Mouse (Mus musculus): ENCODE results near the gene Ttc22. TPM values are rescaled to one million over a fixed set of nuclear protein-coding genes. Genes with fewer than 3 reads are reported as not detected.
A peak's percentile ranks its signal among the peaks of the same experiment; 100 is the strongest.

Gene Ttc22
- polyA plus RNA-seq, 1 experiment from 2014 or later = 0.61 TPM

DNA sequence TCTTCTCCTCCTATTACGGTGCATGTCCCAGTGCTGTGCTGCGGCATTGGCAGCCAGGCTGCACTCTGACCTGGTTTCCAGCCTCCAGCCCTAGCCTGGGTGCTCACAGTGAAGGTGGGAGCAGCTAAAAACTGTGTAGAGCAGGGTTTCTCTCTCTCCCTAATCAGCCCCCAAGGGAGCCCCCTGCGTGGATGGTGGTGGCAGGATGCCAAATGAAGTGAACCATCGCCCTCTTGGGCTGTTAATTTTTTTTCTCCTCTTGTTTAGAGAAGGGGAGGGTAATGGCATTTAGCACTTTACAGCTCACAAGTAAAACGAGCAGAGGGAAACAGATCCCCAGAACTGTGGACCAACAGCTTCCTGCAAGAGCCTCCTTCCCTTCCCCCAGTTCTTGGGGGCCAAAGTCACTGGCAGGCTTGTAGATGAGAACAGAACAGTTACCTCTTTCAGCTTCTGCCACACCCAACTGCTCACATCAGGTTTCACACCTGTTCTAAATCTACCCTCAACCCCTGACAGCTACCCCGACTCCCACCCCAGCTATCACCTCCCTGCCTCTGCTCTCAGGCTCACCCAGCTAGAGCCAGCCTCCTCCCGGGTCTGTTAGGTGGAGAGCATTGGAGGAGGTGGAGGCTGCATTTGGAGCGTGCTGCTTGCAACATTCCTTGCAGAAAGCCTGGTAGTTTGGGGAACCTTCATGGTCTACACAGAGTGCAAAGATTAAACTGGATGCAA lies 21.4 kb downstream of the Ttc22 start:
- ATAC-seq (ENCODE audit: insufficient number of reproducible peaks, insufficient read depth, low FRiP score, low TSS enrichment) = no peak
- H3K9me3 ChIP-seq = no peaks in the 10 kb centered on the region
- WGBS = 37% methylated on average over 8 of the region's 8 CpGs
- H3K27ac ChIP-seq = peak overlapping the region; percentile 43; the same call in 1 of the 2 replicates
- H3K27me3 ChIP-seq = no peaks in the 10 kb centered on the region
- no peaks in the 10 kb centered on the region for H3K36me3 ChIP-seq
- H3K4me1 ChIP-seq = peaks cover 12% of the 10 kb centered on the region
- no peak overlapping the region for H3K4me3 ChIP-seq
- 0 out of 2 replicates have a peak overlapping the region, but pooled peaks have one; percentile 10 for H3K9ac ChIP-seq
- H3K4me2 ChIP-seq (replicated peaks) = no peak overlapping the region

- ATAC-seq (ENCODE audit: insufficient number of reproducible peaks, insufficient read depth, low FRiP score, low TSS enrichment) = no peak
- Histone ChIP-seq H3K36me3 (no peaks in the 10 kb centered on the region), H3K4me3 (no peak overlapping the region)
Observed at GRCm38 (mm10) chr4:106644218-106644610, 22.0 kb downstream of the Ttc22 start.

DNA sequence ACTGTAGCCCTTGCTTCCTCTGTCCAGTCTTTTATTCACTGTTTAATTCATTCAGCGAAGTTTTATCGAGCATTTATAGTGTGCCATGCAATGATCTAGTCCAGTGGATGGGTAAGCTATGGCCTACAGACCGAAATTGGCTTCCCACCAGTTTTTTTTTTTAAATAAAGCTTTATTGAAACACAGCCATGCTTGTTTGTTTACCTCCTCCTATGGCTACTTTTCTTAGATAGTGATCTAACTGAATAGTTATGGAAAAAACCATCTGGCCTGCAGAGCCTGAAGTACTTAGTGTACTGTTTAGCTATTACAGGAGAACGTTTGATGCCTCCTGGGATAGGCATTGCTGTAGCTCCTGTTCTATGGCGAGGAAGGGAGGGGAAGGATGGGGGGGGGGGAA lies 23.6 kb downstream of the Ttc22 start:
- WGBS = 81% methylated on average over 5 of the region's 5 CpGs
- no peaks in the 10 kb centered on the region for H3K9me3 ChIP-seq
- H3K4me3 ChIP-seq = no peak overlapping the region
- H3K27ac ChIP-seq = no peak overlapping the region
- H3K9ac ChIP-seq = no peak overlapping the region
- H3K36me3 ChIP-seq = no peaks in the 10 kb centered on the region
- no peaks in the 10 kb centered on the region for H3K27me3 ChIP-seq
- H3K4me1 ChIP-seq = peaks cover 12% of the 10 kb centered on the region
- ATAC-seq (ENCODE audit: insufficient number of reproducible peaks, insufficient read depth, low FRiP score, low TSS enrichment) = no peak
- H3K4me2 ChIP-seq (replicated peaks) = no peak overlapping the region

More at GRCm38 (mm10) chr4:106644218-106644610, 22.0 kb downstream of the Ttc22 start:
- Histone ChIP-seq H3K9me3 (no peaks in the 10 kb centered on the region), H3K4me1 (peaks cover 12% of the 10 kb centered on the region), H3K27ac (peak overlapping the region; percentile 43; the same call in 1 of the 2 replicates), H3K27me3 (no peaks in the 10 kb centered on the region), H3K9ac (no peak overlapping the region), H3K4me2 (replicated peaks) (no peak overlapping the region)
- WGBS = 60% methylated on average over 6 of the region's 6 CpGs

GRCm38 (mm10) chr4:106647137-106647536 lies 24.9 kb downstream of the Ttc22 start:
- H3K36me3 ChIP-seq = no peaks in the 10 kb centered on the region
- WGBS = 78% methylated on average over 6 of the region's 6 CpGs
- no peak for ATAC-seq (ENCODE audit: insufficient number of reproducible peaks, insufficient read depth, low FRiP score, low TSS enrichment)

GRCm38 (mm10) chr4:106650833-106651527 lies 28.7 kb downstream of the Ttc22 start, which contains the start of gene Pars2:
Pars2 (plus strand) TSS chr4:106651069.
- Histone ChIP-seq H3K27me3 (no peaks in the 10 kb centered on the region), H3K9me3 (no peaks in the 10 kb centered on the region), H3K4me2 (replicated peaks) (peak within 1 kb of the TSS; percentile 72), H3K9ac (peak within 1 kb of the TSS; percentile 73), H3K27ac (peak within 1 kb of the TSS; percentile 77), H3K4me1 (peaks cover 6% of the 10 kb centered on the region), H3K4me3 (peak within 1 kb of the TSS; percentile 67), H3K36me3 (peaks cover 21% of the 10 kb centered on the region)
- WGBS = 3% methylated on average over 40 of the region's 40 CpGs
- peak; percentile 96 for ATAC-seq (ENCODE audit: insufficient number of reproducible peaks, insufficient read depth, low FRiP score, low TSS enrichment)

More at GRCm38 (mm10) chr4:106647137-106647536, 24.9 kb downstream of the Ttc22 start:
- no peak overlapping the region for H3K9ac ChIP-seq
- no peak overlapping the region for H3K4me3 ChIP-seq
- no peaks in the 10 kb centered on the region for H3K27me3 ChIP-seq
- no peak overlapping the region for H3K27ac ChIP-seq
- H3K9me3 ChIP-seq = no peaks in the 10 kb centered on the region
- H3K4me2 ChIP-seq (replicated peaks) = no peak overlapping the region
- H3K4me1 ChIP-seq = peaks cover 18% of the 10 kb centered on the region

DNA sequence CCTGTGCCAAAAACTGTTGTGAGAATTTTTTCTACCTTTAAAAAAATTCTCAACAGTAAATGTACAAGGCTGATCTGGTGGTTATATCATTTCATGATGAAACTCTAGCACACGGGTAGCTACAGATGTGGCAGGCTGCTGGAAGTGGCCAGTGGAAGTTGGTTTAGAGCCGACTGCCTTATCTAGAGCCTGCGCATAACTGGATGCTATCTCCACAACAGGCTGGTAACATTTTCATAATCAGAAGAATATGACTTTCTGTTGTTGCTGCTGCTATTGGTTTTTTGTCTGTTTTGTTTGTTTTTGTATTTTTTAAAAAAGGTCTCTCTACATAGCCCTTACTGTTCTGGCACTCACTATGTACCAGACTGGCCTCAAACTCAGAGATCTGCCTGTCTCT lies 30.3 kb downstream of the Ttc22 start:
- H3K27me3 ChIP-seq = no peaks in the 10 kb centered on the region
- no peak for ATAC-seq (ENCODE audit: insufficient number of reproducible peaks, insufficient read depth, low FRiP score, low TSS enrichment)
- 86% methylated on average over 3 of the region's 3 CpGs for WGBS
- no peaks in the 10 kb centered on the region for H3K9me3 ChIP-seq
- H3K36me3 ChIP-seq = peaks cover 27% of the 10 kb centered on the region
- H3K27ac ChIP-seq = no peak overlapping the region
- H3K4me3 ChIP-seq = no peak overlapping the region
- H3K9ac ChIP-seq = no peak overlapping the region
- H3K4me1 ChIP-seq = peaks cover 6% of the 10 kb centered on the region
- no peak overlapping the region for H3K4me2 ChIP-seq (replicated peaks)

DNA sequence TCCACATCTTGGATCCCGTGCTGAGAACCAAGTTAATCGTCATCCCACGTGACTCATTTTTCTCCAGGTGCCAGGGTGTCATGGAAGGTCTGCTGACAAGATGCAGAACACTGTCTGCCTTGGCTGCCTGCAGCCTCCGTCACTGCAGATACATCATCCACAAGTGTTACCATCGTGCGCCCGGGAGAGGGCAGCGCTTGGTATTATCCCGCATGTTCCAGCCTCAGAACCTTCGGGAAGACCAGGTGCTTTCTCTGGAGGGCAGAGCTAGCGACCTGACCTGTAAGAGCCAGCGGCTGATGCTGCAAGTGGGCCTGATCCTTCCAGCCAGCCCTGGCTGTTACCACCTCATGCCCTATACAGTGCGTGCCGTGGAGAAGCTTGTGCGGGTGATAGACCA lies 30.8 kb downstream of the Ttc22 start:
- 93% methylated on average over 15 of the region's 15 CpGs for WGBS
- Histone ChIP-seq H3K4me2 (replicated peaks) (no peak overlapping the region), H3K4me3 (no peak overlapping the region), H3K9ac (no peak overlapping the region), H3K27me3 (no peaks in the 10 kb centered on the region), H3K36me3 (peaks cover 27% of the 10 kb centered on the region), H3K4me1 (peaks cover 6% of the 10 kb centered on the region), H3K27ac (no peak overlapping the region), H3K9me3 (no peaks in the 10 kb centered on the region)
- ATAC-seq (ENCODE audit: insufficient number of reproducible peaks, insufficient read depth, low FRiP score, low TSS enrichment) = no peak

GRCm38 (mm10) chr4:106655681-106656080 lies 33.4 kb downstream of the Ttc22 start:
- Histone ChIP-seq H3K4me2 (replicated peaks) (no peak overlapping the region), H3K4me1 (peaks cover 6% of the 10 kb centered on the region), H3K27me3 (no peaks in the 10 kb centered on the region), H3K9ac (no peak overlapping the region), H3K36me3 (peaks cover 45% of the 10 kb centered on the region), H3K9me3 (no peaks in the 10 kb centered on the region), H3K4me3 (no peak overlapping the region), H3K27ac (no peak overlapping the region)
- no peak for ATAC-seq (ENCODE audit: insufficient number of reproducible peaks, insufficient read depth, low FRiP score, low TSS enrichment)
- 89% methylated on average over 10 of the region's 10 CpGs for WGBS

DNA sequence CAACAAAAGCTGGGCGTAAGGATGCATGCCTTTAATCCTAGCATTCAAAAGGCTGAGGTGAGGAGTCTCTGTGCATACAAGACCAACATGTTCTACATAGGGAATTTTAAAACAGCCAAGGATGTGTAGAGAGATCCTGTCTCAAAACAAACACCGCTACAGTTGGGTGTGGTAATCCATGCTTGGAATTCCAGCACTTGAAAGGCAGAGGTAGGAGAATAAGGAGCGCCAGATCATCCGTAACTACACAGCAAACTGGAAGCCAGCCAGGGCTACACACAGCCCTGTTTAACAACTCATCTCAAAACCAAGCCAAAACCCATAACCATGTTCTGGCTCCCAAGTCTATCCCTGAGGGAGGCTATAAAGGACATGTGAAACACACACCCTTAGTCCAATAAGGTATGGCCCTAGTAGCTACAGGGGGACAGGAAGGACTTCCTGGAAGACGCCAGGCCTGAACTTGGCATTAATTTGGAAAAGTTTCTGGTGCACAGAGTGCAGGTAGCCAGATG lies 41.8 kb downstream of the Ttc22 start:
- ATAC-seq (ENCODE audit: insufficient number of reproducible peaks, insufficient read depth, low FRiP score, low TSS enrichment) = no peak
- Histone ChIP-seq H3K4me3 (no peak overlapping the region), H3K9me3 (no peaks in the 10 kb centered on the region), H3K4me2 (replicated peaks) (no peak overlapping the region), H3K27ac (no peak overlapping the region), H3K4me1 (no peaks in the 10 kb centered on the region), H3K27me3 (no peaks in the 10 kb centered on the region), H3K9ac (no peak overlapping the region), H3K36me3 (peaks cover 96% of the 10 kb centered on the region)
- WGBS = 92% methylated on average over 5 of the region's 5 CpGs

- WGBS = 91% methylated on average over 6 of the region's 6 CpGs
- no peak overlapping the region for H3K4me2 ChIP-seq (replicated peaks)
- H3K4me3 ChIP-seq = no peak overlapping the region
- H3K27ac ChIP-seq = no peak overlapping the region
- peaks cover 98% of the 10 kb centered on the region for H3K36me3 ChIP-seq
- H3K27me3 ChIP-seq = no peaks in the 10 kb centered on the region
- H3K4me1 ChIP-seq = no peaks in the 10 kb centered on the region
- H3K9ac ChIP-seq = no peak overlapping the region
- no peak for ATAC-seq (ENCODE audit: insufficient number of reproducible peaks, insufficient read depth, low FRiP score, low TSS enrichment)
- H3K9me3 ChIP-seq = no peaks in the 10 kb centered on the region
Observed at GRCm38 (mm10) chr4:106664697-106665096, 42.5 kb downstream of the Ttc22 start.

DNA sequence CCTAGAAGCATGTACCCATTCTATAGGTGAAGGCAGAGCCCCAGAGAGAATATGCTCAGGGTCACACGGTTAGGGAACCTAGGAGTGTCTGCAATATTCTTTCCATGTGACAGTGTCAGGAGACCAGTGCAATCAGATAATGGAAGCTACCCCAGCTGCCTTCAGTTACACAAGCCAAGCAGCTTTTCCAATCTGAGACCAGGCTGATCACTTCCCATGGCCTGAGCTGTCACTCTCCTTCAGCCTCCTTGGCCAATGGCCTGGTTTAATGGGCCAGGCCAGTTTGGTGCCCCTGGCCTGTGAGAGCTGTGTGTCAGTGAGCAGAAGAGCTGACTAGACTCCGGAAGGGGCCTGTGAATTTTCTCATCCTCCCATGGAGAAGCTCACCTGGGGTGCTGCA lies 43.0 kb downstream of the Ttc22 start:
- Histone ChIP-seq H3K27me3 (no peaks in the 10 kb centered on the region), H3K9ac (no peak overlapping the region), H3K27ac (no peak overlapping the region), H3K4me2 (replicated peaks) (no peak overlapping the region), H3K4me1 (no peaks in the 10 kb centered on the region), H3K4me3 (no peak overlapping the region), H3K36me3 (peaks cover 98% of the 10 kb centered on the region), H3K9me3 (no peaks in the 10 kb centered on the region)
- 95% methylated on average over 2 of the region's 2 CpGs for WGBS
- no peak for ATAC-seq (ENCODE audit: insufficient number of reproducible peaks, insufficient read depth, low FRiP score, low TSS enrichment)

DNA sequence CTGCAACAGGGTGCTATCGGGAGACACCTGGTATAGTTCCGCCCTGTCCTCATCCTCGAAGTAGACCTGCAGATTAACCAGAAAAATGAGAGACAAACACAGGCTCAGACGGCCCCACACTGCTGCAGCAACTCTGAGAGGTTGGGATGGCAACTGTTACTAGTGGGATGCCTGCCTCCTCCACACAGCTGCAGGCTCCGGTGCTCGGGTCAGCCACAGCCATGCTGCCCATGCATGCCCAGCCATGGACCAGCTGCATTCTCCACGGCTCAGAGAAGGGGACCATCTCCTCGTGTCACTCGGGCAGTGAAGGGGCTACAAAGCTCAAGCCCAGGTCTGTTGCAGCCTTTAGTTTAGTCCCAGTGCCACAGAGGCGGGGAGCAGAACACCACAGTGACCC lies 43.4 kb downstream of the Ttc22 start:
- Histone ChIP-seq H3K36me3 (peaks cover 98% of the 10 kb centered on the region), H3K4me3 (no peak overlapping the region), H3K4me1 (no peaks in the 10 kb centered on the region), H3K9ac (no peak overlapping the region), H3K9me3 (no peaks in the 10 kb centered on the region), H3K27me3 (no peaks in the 10 kb centered on the region), H3K27ac (no peak overlapping the region), H3K4me2 (replicated peaks) (no peak overlapping the region)
- 92% methylated on average over 10 of the region's 10 CpGs for WGBS
- no peak for ATAC-seq (ENCODE audit: insufficient number of reproducible peaks, insufficient read depth, low FRiP score, low TSS enrichment)

Data from embryonic facial prominence, embryonic 12.5 days (tissue).